Mouse (Mus musculus): ENCODE measurements at regions not wholly inside any gene's neighbourhood (a gene's known extent, or its start where the extent isn't known, plus 50 kb on each side); places are given as distances from the start of the nearest gene placed in this dataset.

GRCm38 (mm10) chr14:25365226-25365800, 93.7 kb upstream of the Zmiz1 start:
- DNase-seq: peak in 1 of 2 experiments; percentile 27
- Histone ChIP-seq H3K4me3 (replicated peaks; ENCODE audit: insufficient read depth, low read depth, low read length) (no peak overlapping the region), H3K4me1 (ENCODE audit: control insufficient read depth, insufficient read depth, low read length) (peaks cover 29% of the 10 kb centered on the region), H3K27me3 (ENCODE audit: control insufficient read depth, insufficient read depth, low read length) (no peaks in the 10 kb centered on the region), H3K27ac (ENCODE audit: insufficient read depth, low read length) (0 out of 2 replicates have a peak overlapping the region, but pooled peaks have one; percentile 42)
- WGBS: 72% methylated on average over 10 of the region's 10 CpGs
- TF ChIP-seq POLR2A (IDR thresholded peaks at IDR 0.05; ENCODE audit: borderline replicate concordance, insufficient read depth, low read length): no peak
- TF ChIP-seq CTCF (IDR thresholded peaks at IDR 0.05; ENCODE audit: borderline replicate concordance, insufficient read depth, low read depth, low read length): no peak

GRCm38 (mm10) chr14:25366009-25366408, 93.0 kb upstream of the Zmiz1 start:
- 49% methylated on average over 5 of the region's 5 CpGs for WGBS
- H3K27ac ChIP-seq (ENCODE audit: insufficient read depth, low read length): peak overlapping the region; percentile 42
- no peak overlapping the region for H3K4me3 ChIP-seq (replicated peaks; ENCODE audit: insufficient read depth, low read depth, low read length)
- H3K27me3 ChIP-seq (ENCODE audit: control insufficient read depth, insufficient read depth, low read length): no peaks in the 10 kb centered on the region
- TF ChIP-seq POLR2A (IDR thresholded peaks at IDR 0.05; ENCODE audit: borderline replicate concordance, insufficient read depth, low read length) (no peak), CTCF (IDR thresholded peaks at IDR 0.05; ENCODE audit: borderline replicate concordance, insufficient read depth, low read depth, low read length) (no peak)
- peak; percentile 63 to 66 for DNase-seq
- peaks cover 31% of the 10 kb centered on the region for H3K4me1 ChIP-seq (ENCODE audit: control insufficient read depth, insufficient read depth, low read length)

GRCm38 (mm10) chr14:25370306-25371020, 88.5 kb upstream of the Zmiz1 start:
- H3K27ac ChIP-seq (ENCODE audit: insufficient read depth, low read length): peak overlapping the region; percentile 88
- WGBS: 10% methylated on average over 6 of the region's 6 CpGs
- no peaks in the 10 kb centered on the region for H3K27me3 ChIP-seq (ENCODE audit: control insufficient read depth, insufficient read depth, low read length)
- H3K4me1 ChIP-seq (ENCODE audit: control insufficient read depth, insufficient read depth, low read length): peaks cover 55% of the 10 kb centered on the region
- peak; percentile 91 to 95 for DNase-seq
- no peak overlapping the region for H3K4me3 ChIP-seq (replicated peaks; ENCODE audit: insufficient read depth, low read depth, low read length)
- TF ChIP-seq POLR2A (IDR thresholded peaks at IDR 0.05; ENCODE audit: borderline replicate concordance, insufficient read depth, low read length) (0 out of 2 replicates have a peak, but pooled peaks have one; percentile 14), CTCF (IDR thresholded peaks at IDR 0.05; ENCODE audit: borderline replicate concordance, insufficient read depth, low read depth, low read length) (no peak)

- Histone ChIP-seq H3K4me1 (ENCODE audit: control insufficient read depth, insufficient read depth, low read length) (peaks cover 52% of the 10 kb centered on the region), H3K4me3 (replicated peaks; ENCODE audit: insufficient read depth, low read depth, low read length) (no peak overlapping the region), H3K27me3 (ENCODE audit: control insufficient read depth, insufficient read depth, low read length) (no peaks in the 10 kb centered on the region), H3K27ac (ENCODE audit: insufficient read depth, low read length) (peak overlapping the region; percentile 88)
- WGBS: 25% methylated on average over 5 of the region's 5 CpGs
- peak in 1 of 2 experiments; percentile 62 for DNase-seq
- TF ChIP-seq CTCF (IDR thresholded peaks at IDR 0.05; ENCODE audit: borderline replicate concordance, insufficient read depth, low read depth, low read length) (no peak), POLR2A (IDR thresholded peaks at IDR 0.05; ENCODE audit: borderline replicate concordance, insufficient read depth, low read length) (no peak)
Observed at GRCm38 (mm10) chr14:25371021-25371400, 88.0 kb upstream of the Zmiz1 start.

GRCm38 (mm10) chr14:25371661-25372060, 87.3 kb upstream of the Zmiz1 start:
- TF ChIP-seq CTCF (IDR thresholded peaks at IDR 0.05; ENCODE audit: borderline replicate concordance, insufficient read depth, low read depth, low read length) (no peak), POLR2A (IDR thresholded peaks at IDR 0.05; ENCODE audit: borderline replicate concordance, insufficient read depth, low read length) (no peak)
- peak overlapping the region; percentile 88 for H3K27ac ChIP-seq (ENCODE audit: insufficient read depth, low read length)
- H3K27me3 ChIP-seq (ENCODE audit: control insufficient read depth, insufficient read depth, low read length): no peaks in the 10 kb centered on the region
- H3K4me1 ChIP-seq (ENCODE audit: control insufficient read depth, insufficient read depth, low read length): peaks cover 48% of the 10 kb centered on the region
- no peak overlapping the region for H3K4me3 ChIP-seq (replicated peaks; ENCODE audit: insufficient read depth, low read depth, low read length)
- peak; percentile 78 to 87 for DNase-seq
- WGBS: 9% methylated on average over 4 of the region's 4 CpGs

GRCm38 (mm10) chr14:25372581-25372980, 86.4 kb upstream of the Zmiz1 start:
- Histone ChIP-seq H3K4me1 (ENCODE audit: control insufficient read depth, insufficient read depth, low read length) (peaks cover 53% of the 10 kb centered on the region), H3K27ac (ENCODE audit: insufficient read depth, low read length) (peak overlapping the region; percentile 88), H3K27me3 (ENCODE audit: control insufficient read depth, insufficient read depth, low read length) (no peaks in the 10 kb centered on the region), H3K4me3 (replicated peaks; ENCODE audit: insufficient read depth, low read depth, low read length) (no peak overlapping the region)
- DNase-seq: no peak
- no peak for TF ChIP-seq POLR2A (IDR thresholded peaks at IDR 0.05; ENCODE audit: borderline replicate concordance, insufficient read depth, low read length)
- no peak for TF ChIP-seq CTCF (IDR thresholded peaks at IDR 0.05; ENCODE audit: borderline replicate concordance, insufficient read depth, low read depth, low read length)
- 57% methylated on average over 4 of the region's 4 CpGs for WGBS

- H3K27ac ChIP-seq (ENCODE audit: insufficient read depth, low read length): peak overlapping the region; percentile 88
- 93% methylated on average over 4 of the region's 4 CpGs for WGBS
- peaks cover 53% of the 10 kb centered on the region for H3K4me1 ChIP-seq (ENCODE audit: control insufficient read depth, insufficient read depth, low read length)
- peak in 1 of 2 experiments; percentile 27 for DNase-seq
- no peaks in the 10 kb centered on the region for H3K27me3 ChIP-seq (ENCODE audit: control insufficient read depth, insufficient read depth, low read length)
- no peak overlapping the region for H3K4me3 ChIP-seq (replicated peaks; ENCODE audit: insufficient read depth, low read depth, low read length)
- TF ChIP-seq POLR2A (IDR thresholded peaks at IDR 0.05; ENCODE audit: borderline replicate concordance, insufficient read depth, low read length) (no peak), CTCF (IDR thresholded peaks at IDR 0.05; ENCODE audit: borderline replicate concordance, insufficient read depth, low read depth, low read length) (no peak)
Observed at GRCm38 (mm10) chr14:25373167-25373566, 85.8 kb upstream of the Zmiz1 start.

- DNase-seq: no peak
- Histone ChIP-seq H3K4me3 (replicated peaks; ENCODE audit: insufficient read depth, low read depth, low read length) (no peak overlapping the region), H3K27ac (ENCODE audit: insufficient read depth, low read length) (no peak overlapping the region), H3K27me3 (ENCODE audit: control insufficient read depth, insufficient read depth, low read length) (no peaks in the 10 kb centered on the region), H3K4me1 (ENCODE audit: control insufficient read depth, insufficient read depth, low read length) (peaks cover 59% of the 10 kb centered on the region)
- TF ChIP-seq POLR2A (IDR thresholded peaks at IDR 0.05; ENCODE audit: borderline replicate concordance, insufficient read depth, low read length) (no peak), CTCF (IDR thresholded peaks at IDR 0.05; ENCODE audit: borderline replicate concordance, insufficient read depth, low read depth, low read length) (no peak)
- WGBS: 73% methylated on average over 7 of the region's 7 CpGs
Observed at GRCm38 (mm10) chr14:25375001-25375400, 84.0 kb upstream of the Zmiz1 start.

Measured in cerebellum, adult 2 months (tissue).